ENCODE assay signal across 19 mouse cellular contexts in genomic region chr10:105932786-105933185, GRCm38 (mm10).
DNase-seq lines count a peak whose midpoint lies in the region; ATAC-seq and TF ChIP-seq lines count a peak whose summit lies in the region.
"Had no signal": no experiment of that assay in that cellular context is flagged by ENCODE, and none has a peak within 500 bp of the region (broad histone marks: within the 10 kb centered on the region; RNA-seq: fewer than 3 reads in every experiment).

No protein-coding gene starts in this region.

- DNase-seq in cerebellum, postnatal 10 days, result peak; percentile 46 to 54
- peak; percentile 18 for DNase-seq in embryonic facial prominence, embryonic 14.5 days (ENCODE audit: low spot score)
- DNase-seq in embryonic facial prominence, embryonic 10.5 days (ENCODE audit: low spot score), result no peak
- peak; percentile 18 for DNase-seq in midbrain, postnatal 0 days (ENCODE audit: low spot score)
- DNase-seq in midbrain, embryonic 11.5 days (ENCODE audit: low spot score, missing footprints), result no peak
- no peak for DNase-seq in ovary, adult 18-20 months (ENCODE audit: low spot score)
- DNase-seq: adrenal gland, adult 8-10 months; adrenal gland, postnatal 14 days; adrenal gland, postnatal 36 days; cerebellum, adult 11 months; cerebellum, adult 18-20 months; cerebellum, adult 8-10 months; forebrain, postnatal 0 days had no signal

- no peaks in the 10 kb centered on the region for H3K9me3 ChIP-seq in embryonic facial prominence, embryonic 14.5 days (ENCODE audit: control insufficient read depth, low read length)
- no peaks in the 10 kb centered on the region for H3K9me3 ChIP-seq in embryonic facial prominence, embryonic 10.5 days
- H3K9me3 ChIP-seq in midbrain, postnatal 0 days (ENCODE audit: low read length), result no peaks in the 10 kb centered on the region
- H3K9me3 ChIP-seq in midbrain, embryonic 11.5 days (ENCODE audit: control insufficient read depth, low read length), result no peaks in the 10 kb centered on the region
- H3K9me3 ChIP-seq: embryonic facial prominence, embryonic 13.5 days; forebrain, embryonic 13.5 days; forebrain, embryonic 15.5 days had no signal

- no peak overlapping the region for H3K4me3 ChIP-seq in embryonic facial prominence, embryonic 14.5 days (ENCODE audit: low read depth, low read length)
- H3K4me3 ChIP-seq in embryonic facial prominence, embryonic 10.5 days, result no peak overlapping the region
- no peak overlapping the region for H3K4me3 ChIP-seq in midbrain, postnatal 0 days (ENCODE audit: low read depth, low read length)
- H3K4me3 ChIP-seq in midbrain, embryonic 11.5 days (ENCODE audit: low read depth, low read length), result no peak overlapping the region
- H3K4me3 ChIP-seq: embryonic facial prominence, embryonic 13.5 days; forebrain, embryonic 13.5 days; forebrain, embryonic 15.5 days had no signal

- no peak overlapping the region for H3K9ac ChIP-seq in embryonic facial prominence, embryonic 14.5 days (ENCODE audit: low read depth, low read length)
- H3K9ac ChIP-seq in midbrain, postnatal 0 days (replicated peaks; ENCODE audit: low read length, poor library complexity, severe bottlenecking), result no peak overlapping the region
- H3K9ac ChIP-seq in midbrain, embryonic 11.5 days (ENCODE audit: low read length), result no peak overlapping the region
- H3K9ac ChIP-seq: embryonic facial prominence, embryonic 13.5 days; forebrain, embryonic 13.5 days; forebrain, embryonic 15.5 days; forebrain, postnatal 0 days had no signal

- H3K4me2 ChIP-seq in embryonic facial prominence, embryonic 14.5 days (ENCODE audit: low read depth, low read length), result no peak overlapping the region
- no peak overlapping the region for H3K4me2 ChIP-seq in midbrain, postnatal 0 days (ENCODE audit: low read depth, low read length, poor library complexity, severe bottlenecking)
- no peak overlapping the region for H3K4me2 ChIP-seq in midbrain, embryonic 11.5 days
- H3K4me2 ChIP-seq: embryonic facial prominence, embryonic 13.5 days; forebrain, embryonic 13.5 days; forebrain, embryonic 15.5 days had no signal

- H3K27ac ChIP-seq in embryonic facial prominence, embryonic 14.5 days (replicated peaks; ENCODE audit: low read depth, low read length), result no peak overlapping the region
- no peak overlapping the region for H3K27ac ChIP-seq in embryonic facial prominence, embryonic 10.5 days (replicated peaks)
- H3K27ac ChIP-seq in midbrain, postnatal 0 days (ENCODE audit: low read depth, low read length), result no peak overlapping the region
- no peak overlapping the region for H3K27ac ChIP-seq in midbrain, embryonic 11.5 days (ENCODE audit: low read depth, low read length)
- H3K27ac ChIP-seq: embryonic facial prominence, embryonic 13.5 days; forebrain, embryonic 13.5 days; forebrain, embryonic 15.5 days had no signal

- ATAC-seq in cerebellum, adult (ENCODE audit: insufficient number of reproducible peaks, low FRiP score, low TSS enrichment), result no peak
- ATAC-seq in embryonic facial prominence, embryonic 14.5 days (ENCODE audit: low read depth), result no peak
- no peak for ATAC-seq in midbrain, postnatal 0 days (ENCODE audit: low FRiP score)
- no peak for ATAC-seq in midbrain, embryonic 11.5 days (ENCODE audit: low FRiP score)
- ATAC-seq: activated CD4-positive, CD25-positive, alpha-beta regulatory T cell, adult 4 months; forebrain, embryonic 13.5 days; forebrain, embryonic 15.5 days; forebrain, postnatal 0 days; Patski had no signal

- H3K27me3 ChIP-seq in embryonic facial prominence, embryonic 14.5 days (replicated peaks; ENCODE audit: control insufficient read depth, insufficient read depth, low read length), result no peaks in the 10 kb centered on the region
- H3K27me3 ChIP-seq in embryonic facial prominence, embryonic 10.5 days (replicated peaks; ENCODE audit: low read depth, poor library complexity, severe bottlenecking), result no peaks in the 10 kb centered on the region
- H3K27me3 ChIP-seq in midbrain, postnatal 0 days (ENCODE audit: insufficient read depth, low read length), result no peaks in the 10 kb centered on the region
- no peaks in the 10 kb centered on the region for H3K27me3 ChIP-seq in midbrain, embryonic 11.5 days (ENCODE audit: control insufficient read depth, insufficient read depth, low read length)
- H3K27me3 ChIP-seq: embryonic facial prominence, embryonic 13.5 days; forebrain, embryonic 13.5 days; forebrain, embryonic 15.5 days; Patski had no signal

- no peak for TF ChIP-seq CTCF in midbrain, postnatal 0 days (IDR thresholded peaks at IDR 0.05)

- no peaks in the 10 kb centered on the region for H3K4me1 ChIP-seq in embryonic facial prominence, embryonic 14.5 days (ENCODE audit: control insufficient read depth, insufficient read depth, low read length)
- no peaks in the 10 kb centered on the region for H3K4me1 ChIP-seq in embryonic facial prominence, embryonic 10.5 days
- H3K4me1 ChIP-seq in midbrain, postnatal 0 days (ENCODE audit: insufficient read depth, low read length), result no peaks in the 10 kb centered on the region
- no peaks in the 10 kb centered on the region for H3K4me1 ChIP-seq in midbrain, embryonic 11.5 days (ENCODE audit: control insufficient read depth, insufficient read depth, low read length)
- H3K4me1 ChIP-seq: embryonic facial prominence, embryonic 13.5 days; forebrain, embryonic 15.5 days had no signal

- WGBS in embryonic facial prominence, embryonic 14.5 days, result 39% methylated on average over 1 of the region's 1 CpGs
- WGBS in embryonic facial prominence, embryonic 10.5 days, result 55% methylated on average over 1 of the region's 1 CpGs
- WGBS in midbrain, postnatal 0 days, result 45% methylated on average over 1 of the region's 1 CpGs
- 53% methylated on average over 1 of the region's 1 CpGs for WGBS in midbrain, embryonic 11.5 days

- no peaks in the 10 kb centered on the region for H3K36me3 ChIP-seq in embryonic facial prominence, embryonic 14.5 days (ENCODE audit: control insufficient read depth, insufficient read depth, low read length)
- no peaks in the 10 kb centered on the region for H3K36me3 ChIP-seq in embryonic facial prominence, embryonic 10.5 days (replicated peaks)
- no peaks in the 10 kb centered on the region for H3K36me3 ChIP-seq in midbrain, postnatal 0 days (ENCODE audit: insufficient read depth, low read length)
- no peaks in the 10 kb centered on the region for H3K36me3 ChIP-seq in midbrain, embryonic 11.5 days (ENCODE audit: control insufficient read depth, insufficient read depth, low read length)
- H3K36me3 ChIP-seq: embryonic facial prominence, embryonic 13.5 days; forebrain, embryonic 15.5 days had no signal

Comparison
In these comparisons a context has a peak if more than half of its experiments do, and no peak if none do; other contexts are left out.
1. DNase-seq: peak in cerebellum, postnatal 10 days (2 of 2), embryonic facial prominence, embryonic 14.5 days (single experiment) and midbrain, postnatal 0 days (single experiment); none in embryonic facial prominence, embryonic 10.5 days (single experiment), midbrain, embryonic 11.5 days (single experiment) and ovary, adult 18-20 months (single experiment).